Mouse (Mus musculus) megakaryocyte-erythroid progenitor cell, adult 5 weeks (primary cell): ENCODE data around the gene Ttll2. TPM values are rescaled to one million over a fixed set of nuclear protein-coding genes. Genes with fewer than 3 reads are reported as not detected.

Experiments used
- polyA plus RNA-seq: library from polyadenylated mRNA; stranded (reverse); fragments of >175 nt; gene quantifications from 2 replicates; pipeline ENCODE4 v1.2.3, GENCODE M21; 2012

The Ttll2 gene
- polyA plus RNA-seq = not detected in 2 replicates

GRCm38 (mm10) chr17:7352596-7352995 is at the start of gene Ttll2:
Ttll2 (minus strand) TSS chr17:7352696.

GRCm38 (mm10) chr17:7385364-7385763 is 32.9 kb upstream of the Ttll2 start, which contains the start of gene Unc93a2:
Unc93a2 (minus strand) TSS chr17:7385464.

GRCm38 (mm10) chr17:7371879-7372278 is 19.4 kb upstream of the Ttll2 start, which contains the start of gene Gm49630:
Gm49630 (minus strand) TSS chr17:7371979.

GRCm38 (mm10) chr17:7324346-7324745 is 28.1 kb downstream of the Ttll2 start, which contains the start of gene Tcp10a:
Tcp10a (plus strand) TSS chr17:7324646.

Other genes starting within 250 kb of the Ttll2 start
- 4.6 and 7.2 TPM in 2 replicates for gene Rps6ka2, start 182.6 kb downstream of the Ttll2 start, polyA plus RNA-seq
- not detected in 2 replicates for gene Tcp10a, start 28.1 kb downstream of the Ttll2 start, polyA plus RNA-seq
- not detected in 2 replicates for gene Gm49630, start 19.3 kb upstream of the Ttll2 start, polyA plus RNA-seq
- not detected in 2 replicates for gene Unc93a2, start 32.8 kb upstream of the Ttll2 start, polyA plus RNA-seq